Mouse (Mus musculus): Measurements from ENCODE around the gene Ndrg4. TPM values are rescaled to one million over a fixed set of nuclear protein-coding genes. Genes with fewer than 3 reads are reported as not detected.

Gene Ndrg4
- polyA plus RNA-seq, 1 experiment from 2014 or later, result 10.1 TPM

DNA sequence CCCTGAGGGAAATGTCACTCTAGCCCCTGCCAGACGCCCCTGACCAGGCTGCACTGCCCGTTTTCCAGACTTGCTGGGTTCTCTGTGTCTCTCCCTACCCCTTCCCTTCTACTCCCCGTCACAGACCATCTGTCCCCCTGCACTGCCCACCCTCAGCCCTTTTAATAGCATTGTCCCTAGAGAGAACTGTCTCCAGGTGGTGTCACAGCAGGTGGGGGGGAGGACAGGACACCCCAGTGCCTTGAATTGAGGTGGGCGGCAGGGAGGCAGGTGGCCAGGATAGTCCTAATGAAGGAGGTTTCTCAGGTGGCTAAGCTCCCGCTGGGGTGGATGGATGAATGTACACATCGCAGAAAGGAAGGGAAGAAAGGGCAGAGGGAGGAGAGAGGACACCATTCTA is 17.9 kb downstream of the Ndrg4 start:
- Histone ChIP-seq H3K27me3 (replicated peaks; ENCODE audit: insufficient read depth, low read length) (0 out of 2 replicates have a peak, but pooled peaks cover 22% of the 10 kb centered on the region), H3K36me3 (ENCODE audit: insufficient read depth, low read length) (no peaks in the 10 kb centered on the region), H3K4me1 (ENCODE audit: insufficient read depth, low read depth, low read length) (no peaks in the 10 kb centered on the region), H3K4me3 (ENCODE audit: low read depth, low read length) (no peak overlapping the region), H3K9me3 (ENCODE audit: low read length) (no peaks in the 10 kb centered on the region), H3K9ac (replicated peaks; ENCODE audit: low read depth) (no peak overlapping the region), H3K27ac (ENCODE audit: low read length) (no peak overlapping the region), H3K4me2 (replicated peaks; ENCODE audit: low read depth, low read length) (no peak overlapping the region)
- ATAC-seq (no peak), DNase-seq (ENCODE audit: low spot score) (no peak)
- 27% methylated on average over 6 of the region's 6 CpGs for WGBS
- no peak for TF ChIP-seq CTCF (IDR thresholded peaks at IDR 0.05)
- TF ChIP-seq EP300 (IDR thresholded peaks at IDR 0.05), result no peak

- no peaks in the 10 kb centered on the region for H3K4me1 ChIP-seq (ENCODE audit: insufficient read depth, low read depth, low read length)
- H3K4me2 ChIP-seq (replicated peaks; ENCODE audit: low read depth, low read length), result no peak overlapping the region
- no peaks in the 10 kb centered on the region for H3K36me3 ChIP-seq (ENCODE audit: insufficient read depth, low read length)
- H3K9ac ChIP-seq (replicated peaks; ENCODE audit: low read depth), result no peak overlapping the region
- 0 out of 2 replicates have a peak, but pooled peaks cover 22% of the 10 kb centered on the region for H3K27me3 ChIP-seq (replicated peaks; ENCODE audit: insufficient read depth, low read length)
- 48% methylated on average over 8 of the region's 8 CpGs for WGBS
- ATAC-seq, result no peak
- DNase-seq (ENCODE audit: low spot score), result no peak
- no peaks in the 10 kb centered on the region for H3K9me3 ChIP-seq (ENCODE audit: low read length)
- TF ChIP-seq CTCF (IDR thresholded peaks at IDR 0.05) (no peak), EP300 (IDR thresholded peaks at IDR 0.05) (no peak)
- no peak overlapping the region for H3K27ac ChIP-seq (ENCODE audit: low read length)
- no peak overlapping the region for H3K4me3 ChIP-seq (ENCODE audit: low read depth, low read length)
Observed at GRCm38 (mm10) chr8:95696661-95697060, 19.9 kb downstream of the Ndrg4 start.

- under 1% methylated on average over 11 of the region's 11 CpGs for WGBS
- TF ChIP-seq EP300 (IDR thresholded peaks at IDR 0.05), result no peak
- peak; percentile 98 for TF ChIP-seq CTCF (IDR thresholded peaks at IDR 0.05)
- no peak overlapping the region for H3K9ac ChIP-seq (replicated peaks; ENCODE audit: low read depth)
- no peaks in the 10 kb centered on the region for H3K4me1 ChIP-seq (ENCODE audit: insufficient read depth, low read depth, low read length)
- no peaks in the 10 kb centered on the region for H3K36me3 ChIP-seq (ENCODE audit: insufficient read depth, low read length)
- ATAC-seq, result peak; percentile 60
- H3K27ac ChIP-seq (ENCODE audit: low read length), result no peak overlapping the region
- H3K9me3 ChIP-seq (ENCODE audit: low read length), result no peaks in the 10 kb centered on the region
- DNase-seq (ENCODE audit: low spot score), result peak; percentile 74
- no peak overlapping the region for H3K4me3 ChIP-seq (ENCODE audit: low read depth, low read length)
- 0 out of 2 replicates have a peak, but pooled peaks cover 22% of the 10 kb centered on the region for H3K27me3 ChIP-seq (replicated peaks; ENCODE audit: insufficient read depth, low read length)
- H3K4me2 ChIP-seq (replicated peaks; ENCODE audit: low read depth, low read length), result no peak overlapping the region
Observed at GRCm38 (mm10) chr8:95697128-95697527, 20.3 kb downstream of the Ndrg4 start.

DNA sequence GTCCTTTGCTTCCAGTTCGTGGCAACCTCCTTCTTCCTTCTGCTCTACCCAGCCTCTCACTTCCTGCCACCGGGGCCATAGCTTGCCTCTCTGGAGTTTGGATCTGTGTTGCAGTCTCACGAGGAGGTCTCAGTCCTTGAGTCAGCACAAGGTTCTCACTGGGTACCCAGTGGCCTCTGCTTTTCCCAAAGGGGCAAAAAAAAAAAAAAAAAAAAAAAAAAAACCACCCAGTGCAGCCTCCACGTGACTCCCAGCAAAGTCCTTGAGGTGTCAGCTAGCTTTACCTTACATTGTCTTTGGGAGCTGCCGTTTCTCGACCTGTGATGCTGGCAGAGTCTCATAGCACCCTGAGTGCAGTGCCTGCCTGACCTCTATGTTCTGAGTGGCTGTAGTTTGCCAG is 21.4 kb downstream of the Ndrg4 start:
- DNase-seq (ENCODE audit: low spot score), result no peak
- no peak overlapping the region for H3K4me2 ChIP-seq (replicated peaks; ENCODE audit: low read depth, low read length)
- H3K27ac ChIP-seq (ENCODE audit: low read length), result no peak overlapping the region
- H3K36me3 ChIP-seq (ENCODE audit: insufficient read depth, low read length), result no peaks in the 10 kb centered on the region
- H3K9me3 ChIP-seq (ENCODE audit: low read length), result no peaks in the 10 kb centered on the region
- 25% methylated on average over 6 of the region's 6 CpGs for WGBS
- no peak overlapping the region for H3K9ac ChIP-seq (replicated peaks; ENCODE audit: low read depth)
- TF ChIP-seq CTCF (IDR thresholded peaks at IDR 0.05), result no peak
- TF ChIP-seq EP300 (IDR thresholded peaks at IDR 0.05), result no peak
- H3K27me3 ChIP-seq (replicated peaks; ENCODE audit: insufficient read depth, low read length), result 0 out of 2 replicates have a peak, but pooled peaks cover 22% of the 10 kb centered on the region
- H3K4me1 ChIP-seq (ENCODE audit: insufficient read depth, low read depth, low read length), result peaks cover under 1% of the 10 kb centered on the region; the same call in 1 of the 2 replicates
- ATAC-seq, result no peak
- H3K4me3 ChIP-seq (ENCODE audit: low read depth, low read length), result no peak overlapping the region

- no peak overlapping the region for H3K4me2 ChIP-seq (replicated peaks; ENCODE audit: low read depth, low read length)
- H3K4me3 ChIP-seq (ENCODE audit: low read depth, low read length), result no peak overlapping the region
- H3K4me1 ChIP-seq (ENCODE audit: insufficient read depth, low read depth, low read length), result peaks cover 2% of the 10 kb centered on the region; the same call in 1 of the 2 replicates
- whole genome bisulfite sequencing, result 55% methylated on average over 9 of the region's 9 CpGs
- no peak overlapping the region for H3K9ac ChIP-seq (replicated peaks; ENCODE audit: low read depth)
- H3K36me3 ChIP-seq (ENCODE audit: insufficient read depth, low read length), result no peaks in the 10 kb centered on the region
- no peaks in the 10 kb centered on the region for H3K9me3 ChIP-seq (ENCODE audit: low read length)
- ATAC-seq (no peak), DNase-seq (ENCODE audit: low spot score) (no peak)
- no peak overlapping the region for H3K27ac ChIP-seq (ENCODE audit: low read length)
- 0 out of 2 replicates have a peak, but pooled peaks cover 16% of the 10 kb centered on the region for H3K27me3 ChIP-seq (replicated peaks; ENCODE audit: insufficient read depth, low read length)
- TF ChIP-seq EP300 (IDR thresholded peaks at IDR 0.05), result no peak
- no peak for TF ChIP-seq CTCF (IDR thresholded peaks at IDR 0.05)
Observed at GRCm38 (mm10) chr8:95700282-95700681, 23.5 kb downstream of the Ndrg4 start.

DNA sequence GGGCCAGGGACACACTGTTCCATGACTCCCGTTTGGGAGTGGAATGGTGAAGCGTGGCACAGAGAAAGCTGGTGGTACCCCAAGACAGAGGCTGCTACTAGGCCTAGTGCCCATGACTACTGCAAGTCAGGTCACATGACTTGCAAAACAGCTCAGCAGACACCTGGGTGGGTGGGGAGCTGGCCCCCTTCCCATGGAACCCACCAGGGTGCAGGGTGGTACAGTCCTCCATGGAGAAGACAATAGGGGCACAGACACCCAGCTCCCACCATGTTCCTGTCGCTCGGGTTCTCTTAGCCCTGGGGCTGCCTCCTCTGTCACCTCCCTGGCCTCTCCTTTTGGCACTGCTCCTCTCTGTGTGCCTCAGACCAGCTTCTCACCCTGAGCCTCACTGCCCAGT is 25.0 kb downstream of the Ndrg4 start:
- H3K4me1 ChIP-seq (ENCODE audit: insufficient read depth, low read depth, low read length), result peaks cover 2% of the 10 kb centered on the region; the same call in 1 of the 2 replicates
- no peak for DNase-seq (ENCODE audit: low spot score)

More for the DNA sequence above, 25.0 kb downstream of the Ndrg4 start:
- no peak overlapping the region for H3K27ac ChIP-seq (ENCODE audit: low read length)
- H3K4me3 ChIP-seq (ENCODE audit: low read depth, low read length), result no peak overlapping the region
- H3K4me2 ChIP-seq (replicated peaks; ENCODE audit: low read depth, low read length), result no peak overlapping the region
- WGBS, result 81% methylated on average over 4 of the region's 4 CpGs
- 0 out of 2 replicates have a peak, but pooled peaks cover 12% of the 10 kb centered on the region for H3K27me3 ChIP-seq (replicated peaks; ENCODE audit: insufficient read depth, low read length)
- no peak overlapping the region for H3K9ac ChIP-seq (replicated peaks; ENCODE audit: low read depth)
- ATAC-seq, result no peak
- H3K36me3 ChIP-seq (ENCODE audit: insufficient read depth, low read length), result no peaks in the 10 kb centered on the region
- no peaks in the 10 kb centered on the region for H3K9me3 ChIP-seq (ENCODE audit: low read length)
- TF ChIP-seq EP300 (IDR thresholded peaks at IDR 0.05) (no peak), CTCF (IDR thresholded peaks at IDR 0.05) (no peak)

Measured in lung, postnatal 0 days (tissue).